Mouse (Mus musculus) forebrain, embryonic 11.5 days (tissue): ENCODE measurements at regions not wholly inside any gene's neighbourhood (a gene's known extent, or its start where the extent isn't known, plus 50 kb on each side); places are given as distances from the start of the nearest gene placed in this dataset.

Experiments used
- ATAC-seq: fragments of 200-750 bp; cut with Nextera tagmentation; replicated peaks from 2 replicates; pipeline ENCODE4 v1.8.0; 2017; ENCODE audit warnings: moderate TSS enrichment; ENCODE audit not compliant: low FRiP score
- DNase-seq: peaks from one replicate; pipeline ENCODE4 v3.0.0-alpha.2; 2017; ENCODE audit warnings: low spot score
- H3K27ac ChIP-seq: fragments of 300-500 bp; sonication (generic); 2 replicates; pipeline ENCODE4 v1.5.1; 2014; ENCODE audit warnings: low read depth, low read length
- H3K27me3 ChIP-seq: fragments of 300-500 bp; sonication (generic); 2 replicates; pipeline ENCODE4 v1.6.1; 2014; ENCODE audit warnings: mild to moderate bottlenecking, low read length, mixed read lengths; ENCODE audit not compliant: control insufficient read depth, insufficient read depth
- H3K36me3 ChIP-seq: fragments of 300-500 bp; sonication (generic); 2 replicates; pipeline ENCODE4 v1.6.1; 2014; ENCODE audit warnings: mild to moderate bottlenecking, low read length, moderate library complexity, mixed read lengths; ENCODE audit not compliant: control insufficient read depth, insufficient read depth
- H3K4me1 ChIP-seq: fragments of 300-500 bp; sonication (generic); replicated peaks from 2 replicates; pipeline ENCODE4 v1.6.1; 2014; ENCODE audit warnings: low read length, mixed read lengths; ENCODE audit not compliant: control insufficient read depth, insufficient read depth
- H3K4me2 ChIP-seq: fragments of 300-500 bp; sonication (generic); 2 replicates; pipeline ENCODE4 v1.6.1; 2014; ENCODE audit warnings: low read depth, mild to moderate bottlenecking, low read length, moderate library complexity, mixed read lengths; ENCODE audit not compliant: severe bottlenecking
- H3K4me3 ChIP-seq: fragments of 300-500 bp; sonication (generic); 2 replicates; pipeline ENCODE4 v1.5.1; 2014; ENCODE audit warnings: low read depth, low read length
- H3K9ac ChIP-seq: fragments of 300-500 bp; sonication (generic); 2 replicates; pipeline ENCODE4 v1.6.1; 2014; ENCODE audit warnings: low read length
- H3K9me3 ChIP-seq: fragments of 300-500 bp; sonication (generic); 2 replicates; pipeline ENCODE4 v1.6.1; 2016; ENCODE audit warnings: low read length, mixed read lengths; ENCODE audit not compliant: control insufficient read depth
- WGBS: fragments of 180-500 bp; shearing (Covaris S2); extraction: QIAGEN DNeasy Blood & Tissue Kit; methylation state at CpG from one replicate; pipeline ENCODE4 v1.1.7; 2014; 5-methylcytosine and 5-hydroxymethylcytosine counted together

DNA sequence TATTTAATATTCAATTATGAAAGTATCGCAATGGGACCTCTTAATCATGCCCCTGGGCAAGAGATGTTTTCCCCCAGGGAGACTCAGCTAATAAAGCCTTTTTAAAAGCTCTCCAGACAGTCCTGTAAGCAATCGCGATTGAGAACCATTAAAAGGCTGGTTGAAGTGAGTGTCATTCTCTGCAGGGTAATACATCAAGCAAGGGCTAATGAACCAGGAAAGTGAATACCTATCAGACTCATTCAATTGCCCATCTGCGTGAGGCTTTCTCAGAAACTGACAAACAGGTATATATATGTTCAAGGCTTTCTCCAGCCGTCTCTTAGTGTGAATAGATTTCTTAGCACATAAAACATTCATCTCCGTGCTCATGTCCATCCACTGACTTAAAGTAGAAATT, 286.8 kb upstream of the Xrcc4 start:
- H3K9ac ChIP-seq, result no peak overlapping the region
- ATAC-seq, result no peak
- H3K9me3 ChIP-seq, result no peaks in the 10 kb centered on the region
- no peaks in the 10 kb centered on the region for H3K36me3 ChIP-seq
- no peaks in the 10 kb centered on the region for H3K27me3 ChIP-seq
- H3K4me3 ChIP-seq, result no peak overlapping the region
- no peak for DNase-seq
- no peaks in the 10 kb centered on the region for H3K4me1 ChIP-seq
- WGBS, result 72% methylated on average over 6 of the region's 6 CpGs
- no peak overlapping the region for H3K4me2 ChIP-seq
- no peak overlapping the region for H3K27ac ChIP-seq

DNA sequence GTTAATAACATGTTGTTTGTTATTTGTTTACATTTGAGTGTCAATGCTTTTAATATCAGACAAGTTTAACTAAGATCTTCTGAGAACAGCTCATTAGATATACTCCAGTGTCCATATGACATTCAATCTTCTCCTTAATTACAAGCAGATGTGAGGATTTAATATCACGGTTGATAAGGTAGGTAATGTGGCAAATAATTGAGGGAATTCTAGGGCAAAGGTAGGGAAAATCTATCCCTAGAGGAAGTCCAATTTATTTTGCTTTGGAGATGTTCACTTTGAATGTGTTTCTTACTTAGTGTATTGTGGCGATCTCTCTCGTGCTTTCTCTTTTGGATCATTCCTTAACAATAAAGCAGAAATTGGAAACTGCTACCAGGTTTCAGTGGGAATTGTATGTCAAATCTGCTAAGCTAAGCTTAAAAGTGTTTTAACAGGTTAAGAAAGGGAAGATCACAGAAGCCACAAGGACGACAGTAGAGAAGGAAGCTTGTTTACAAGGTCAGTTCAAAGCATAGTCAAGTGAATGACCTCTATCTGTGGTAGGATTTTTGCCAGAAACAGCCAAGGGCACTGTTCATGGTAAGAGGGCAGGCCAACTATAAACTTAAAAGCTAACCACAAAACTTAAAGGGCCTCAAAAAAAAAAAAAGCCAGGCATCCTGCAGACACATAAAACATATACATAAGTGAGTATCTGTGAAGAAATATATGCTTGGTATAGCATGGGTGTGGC, 282.2 kb upstream of the Xrcc4 start:
- Histone ChIP-seq H3K27ac (no peak overlapping the region), H3K36me3 (no peaks in the 10 kb centered on the region), H3K9ac (no peak overlapping the region), H3K27me3 (no peaks in the 10 kb centered on the region), H3K4me3 (no peak overlapping the region), H3K4me1 (no peaks in the 10 kb centered on the region), H3K9me3 (no peaks in the 10 kb centered on the region), H3K4me2 (no peak overlapping the region)
- 81% methylated on average over 4 of the region's 4 CpGs for WGBS
- DNase-seq, result no peak
- ATAC-seq, result no peak

DNA sequence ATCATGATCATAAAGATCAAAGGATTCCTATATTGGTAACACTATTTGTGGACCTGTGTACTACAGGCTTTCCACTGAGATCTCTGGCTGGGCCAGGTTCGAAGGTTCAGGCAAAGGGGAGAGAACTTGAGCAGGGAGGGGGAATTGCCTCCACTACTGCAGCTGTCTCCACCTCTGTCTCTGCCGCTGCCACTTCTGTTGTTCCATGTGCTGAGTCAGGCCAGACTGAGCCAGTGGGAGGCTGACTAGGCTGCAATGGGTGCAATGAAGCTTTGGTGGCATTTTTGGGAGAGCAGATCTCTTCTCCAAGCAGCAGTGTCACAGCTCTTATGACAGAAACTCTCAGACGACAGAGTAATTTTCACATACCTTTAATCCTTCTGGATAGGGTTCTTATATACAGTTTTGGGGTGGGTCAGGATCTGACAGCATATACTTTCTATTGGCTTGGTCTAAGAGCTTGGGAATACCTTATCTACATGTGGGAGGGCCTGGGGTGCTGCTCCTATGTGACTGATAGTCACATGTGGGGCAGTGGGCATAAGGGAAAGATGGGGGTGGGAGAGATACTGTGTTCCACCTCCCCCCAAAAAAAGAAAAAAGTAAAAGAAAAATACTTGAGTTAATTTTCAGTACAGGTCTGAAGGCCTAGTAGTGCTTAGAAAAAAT, 281.5 kb upstream of the Xrcc4 start:
- no peaks in the 10 kb centered on the region for H3K27me3 ChIP-seq
- DNase-seq (no peak), ATAC-seq (no peak)
- no peak overlapping the region for H3K4me3 ChIP-seq
- 89% methylated on average over 3 of the region's 3 CpGs for WGBS
- no peak overlapping the region for H3K9ac ChIP-seq
- no peaks in the 10 kb centered on the region for H3K9me3 ChIP-seq
- no peaks in the 10 kb centered on the region for H3K4me1 ChIP-seq
- no peak overlapping the region for H3K4me2 ChIP-seq
- H3K27ac ChIP-seq, result no peak overlapping the region
- no peaks in the 10 kb centered on the region for H3K36me3 ChIP-seq

DNA sequence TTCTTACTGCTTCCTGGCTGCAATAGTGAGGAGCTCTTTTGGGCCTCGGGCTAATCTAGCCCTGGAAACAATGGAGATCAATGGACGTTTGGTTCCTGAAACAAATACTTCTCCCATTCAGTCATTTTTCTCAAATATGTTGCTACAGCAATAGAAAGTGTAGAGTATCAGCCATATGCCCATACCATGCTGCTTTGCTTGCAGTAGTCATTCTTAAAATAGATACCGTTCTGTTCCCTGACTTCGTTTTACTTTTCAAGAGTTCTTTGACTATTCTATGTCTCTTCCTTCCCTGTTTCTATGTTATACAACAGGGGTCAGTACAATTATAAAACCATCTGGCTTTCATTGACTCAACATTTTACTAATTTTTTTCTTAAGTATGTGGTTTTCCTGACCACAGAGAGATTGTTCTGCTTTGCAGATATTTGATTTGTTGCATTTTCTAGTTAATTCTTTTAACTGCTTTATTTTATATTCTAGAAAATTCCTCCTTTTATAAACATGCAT, 275.2 kb upstream of the Xrcc4 start:
- Histone ChIP-seq H3K4me1 (no peaks in the 10 kb centered on the region), H3K27ac (no peak overlapping the region), H3K36me3 (no peaks in the 10 kb centered on the region), H3K4me3 (no peak overlapping the region), H3K9me3 (no peaks in the 10 kb centered on the region), H3K27me3 (no peaks in the 10 kb centered on the region), H3K4me2 (no peak overlapping the region), H3K9ac (no peak overlapping the region)
- 75% methylated on average over 4 of the region's 4 CpGs for WGBS
- no peak for DNase-seq
- no peak for ATAC-seq

DNA sequence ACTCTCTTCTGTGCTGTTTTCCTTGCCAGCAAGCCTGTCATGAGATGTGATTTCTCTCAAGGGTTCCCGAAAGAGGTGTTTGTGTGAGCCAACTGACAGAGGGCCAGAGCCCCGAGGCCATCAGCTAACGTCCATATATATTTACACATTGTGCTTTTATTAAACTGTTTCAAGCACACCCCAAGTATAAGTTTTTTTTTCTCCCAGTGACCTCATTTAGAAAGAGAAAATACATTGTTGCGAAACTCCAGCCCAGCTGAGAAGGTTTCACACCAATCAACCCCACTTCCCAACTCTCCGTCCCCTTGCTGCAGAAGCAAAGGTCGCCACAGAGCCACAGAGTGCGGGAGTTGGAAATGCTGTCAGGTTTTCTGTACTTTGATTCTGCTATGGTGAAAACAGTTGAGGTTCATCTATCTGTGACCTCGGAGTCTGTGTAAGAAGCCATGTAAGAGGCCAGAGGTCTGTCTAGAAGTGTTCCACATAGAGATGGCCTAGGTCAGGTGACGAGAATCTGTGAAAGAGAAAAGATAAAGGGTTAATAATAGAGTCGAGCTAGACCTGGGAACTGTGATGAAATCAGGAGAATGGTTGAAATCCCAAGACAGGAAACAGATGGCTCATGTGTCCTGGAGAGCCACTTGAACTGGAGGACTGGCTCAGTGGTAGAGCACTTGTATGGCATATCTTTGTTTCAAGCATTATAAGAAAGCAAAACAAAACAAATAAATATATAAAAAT, 270.6 kb upstream of the Xrcc4 start:
- H3K27me3 ChIP-seq, result no peaks in the 10 kb centered on the region
- no peaks in the 10 kb centered on the region for H3K36me3 ChIP-seq
- DNase-seq (no peak), ATAC-seq (no peak)
- no peaks in the 10 kb centered on the region for H3K9me3 ChIP-seq
- no peak overlapping the region for H3K4me3 ChIP-seq
- H3K4me2 ChIP-seq, result no peak overlapping the region
- WGBS, result 79% methylated on average over 10 of the region's 10 CpGs
- H3K27ac ChIP-seq, result no peak overlapping the region
- H3K9ac ChIP-seq, result no peak overlapping the region
- no peaks in the 10 kb centered on the region for H3K4me1 ChIP-seq

DNA sequence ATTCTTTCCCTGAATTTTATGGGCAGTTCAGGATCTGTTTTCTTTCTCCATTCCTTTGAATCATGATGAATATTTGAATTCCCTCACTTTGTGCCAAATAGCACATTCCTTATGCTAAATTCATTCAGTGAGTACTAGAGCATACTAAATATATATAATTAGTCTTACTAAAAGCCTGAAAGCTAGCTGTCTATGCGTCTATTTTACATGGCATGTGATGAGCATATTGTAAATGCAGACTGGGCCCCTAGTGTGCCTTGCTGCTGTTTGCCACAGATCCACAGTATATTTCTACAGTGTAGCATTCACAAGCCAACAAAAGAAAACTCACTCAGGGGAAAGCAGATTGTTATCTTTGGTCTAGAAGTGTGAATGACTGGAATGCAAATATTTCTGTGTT, 268.7 kb upstream of the Xrcc4 start:
- no peak overlapping the region for H3K4me3 ChIP-seq
- no peak overlapping the region for H3K27ac ChIP-seq
- DNase-seq (no peak), ATAC-seq (no peak)
- no peaks in the 10 kb centered on the region for H3K4me1 ChIP-seq
- H3K27me3 ChIP-seq, result no peaks in the 10 kb centered on the region
- no peaks in the 10 kb centered on the region for H3K36me3 ChIP-seq
- WGBS, result 83% methylated on average over 1 of the region's 1 CpGs
- no peak overlapping the region for H3K9ac ChIP-seq
- no peak overlapping the region for H3K4me2 ChIP-seq
- H3K9me3 ChIP-seq, result no peaks in the 10 kb centered on the region

DNA sequence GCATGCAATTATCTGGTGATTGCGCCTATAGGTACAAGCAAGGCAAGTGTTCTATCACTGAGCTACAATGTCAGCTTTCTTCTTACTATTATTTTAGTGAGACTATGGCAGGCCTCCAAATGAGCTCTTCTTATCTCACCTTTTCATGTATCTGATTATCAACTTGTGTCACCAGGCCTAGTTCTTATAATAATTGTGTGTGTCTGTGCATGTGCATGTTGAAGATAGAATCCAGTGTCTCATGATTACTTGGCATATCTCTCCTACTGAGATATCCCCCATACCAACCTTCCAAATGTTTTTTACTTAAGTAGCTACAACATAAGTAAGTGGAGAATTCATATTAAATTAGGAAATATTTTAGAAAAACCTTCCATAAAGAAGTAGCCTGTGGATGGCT, 266.2 kb upstream of the Xrcc4 start:
- no peak overlapping the region for H3K4me2 ChIP-seq
- H3K9ac ChIP-seq, result no peak overlapping the region
- DNase-seq (no peak), ATAC-seq (no peak)
- no peak overlapping the region for H3K4me3 ChIP-seq
- no peaks in the 10 kb centered on the region for H3K9me3 ChIP-seq
- H3K27ac ChIP-seq, result no peak overlapping the region
- H3K4me1 ChIP-seq, result no peaks in the 10 kb centered on the region
- 94% methylated on average over 1 of the region's 1 CpGs for WGBS
- no peaks in the 10 kb centered on the region for H3K36me3 ChIP-seq
- no peaks in the 10 kb centered on the region for H3K27me3 ChIP-seq

DNA sequence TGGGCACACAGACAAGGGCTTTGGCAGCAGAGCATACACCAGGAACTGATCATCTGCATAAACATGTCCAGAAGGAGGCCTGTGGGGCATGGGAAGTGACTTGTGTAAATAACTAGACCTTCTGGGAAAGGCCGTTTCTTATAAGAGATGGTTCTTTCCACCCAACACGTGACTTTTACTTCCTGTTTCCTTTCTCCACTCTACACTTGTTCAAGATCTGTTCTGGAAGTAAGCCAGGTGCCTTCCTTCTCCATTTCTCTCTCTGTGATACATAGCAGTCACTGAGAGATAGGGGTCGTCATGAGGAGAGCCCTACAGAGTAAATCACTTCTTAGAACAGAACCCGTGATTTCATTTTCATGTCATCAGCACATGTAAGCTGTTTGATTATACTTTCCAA, 253.4 kb upstream of the Xrcc4 start:
- H3K9ac ChIP-seq, result no peak overlapping the region
- no peaks in the 10 kb centered on the region for H3K9me3 ChIP-seq
- 85% methylated on average over 4 of the region's 4 CpGs for WGBS
- H3K4me2 ChIP-seq, result no peak overlapping the region
- H3K27ac ChIP-seq, result no peak overlapping the region
- ATAC-seq (no peak), DNase-seq (no peak)
- H3K4me1 ChIP-seq, result no peaks in the 10 kb centered on the region
- H3K27me3 ChIP-seq, result peaks cover 5% of the 10 kb centered on the region; the same call in 1 of the 2 replicates
- H3K36me3 ChIP-seq, result no peaks in the 10 kb centered on the region
- no peak overlapping the region for H3K4me3 ChIP-seq
